Mouse (Mus musculus): ENCODE results near the gene Myom1.

- TF ChIP-seq POLR2A (IDR thresholded peaks at IDR 0.05; ENCODE audit: borderline replicate concordance, extremely low read depth, low read depth, low read length) (no peak), CTCF (IDR thresholded peaks at IDR 0.05; ENCODE audit: insufficient read depth, low read length) (no peak)
Measured at GRCm38 (mm10) chr17:71049292-71049691, 46.9 kb downstream of the Myom1 start.
